Mouse (Mus musculus) embryonic facial prominence, embryonic 10.5 days (tissue): ENCODE measurements at regions not wholly inside any gene's neighbourhood (a gene's known extent, or its start where the extent isn't known, plus 50 kb on each side); places are given as distances from the start of the nearest gene placed in this dataset.
"Not testable (repeated sequence)": the region's sequence is repeated elsewhere in the genome, so short reads cannot be mapped to it uniquely, and the experiment has no call there.

Experiments used
- DNase-seq: peaks from one replicate; pipeline ENCODE4 v3.0.0-alpha.2; 2017; ENCODE audit warnings: low spot score
- H3K27ac ChIP-seq: fragments of 300-500 bp; sonication (generic); replicated peaks from 2 replicates; pipeline ENCODE4 v1.5.1; 2016; ENCODE audit warnings: mild to moderate bottlenecking
- H3K27me3 ChIP-seq: fragments of 300-500 bp; sonication (generic); replicated peaks from 2 replicates; pipeline ENCODE4 v1.6.1; 2016; ENCODE audit warnings: low read depth, mild to moderate bottlenecking; ENCODE audit not compliant: poor library complexity, severe bottlenecking
- H3K36me3 ChIP-seq: fragments of 300-500 bp; sonication (generic); replicated peaks from 2 replicates; pipeline ENCODE4 v1.6.1; 2016; ENCODE audit warnings: mild to moderate bottlenecking, moderate library complexity
- H3K4me1 ChIP-seq: fragments of 300-500 bp; sonication (generic); 2 replicates; pipeline ENCODE4 v1.6.1; 2016
- H3K4me3 ChIP-seq: fragments of 300-500 bp; sonication (generic); 2 replicates; pipeline ENCODE4 v1.5.1; 2016; ENCODE audit warnings: mild to moderate bottlenecking, moderate library complexity
- H3K9me3 ChIP-seq: fragments of 300-500 bp; sonication (generic); 2 replicates; pipeline ENCODE4 v1.6.1; 2016; ENCODE audit warnings: mild to moderate bottlenecking
- WGBS: fragments of 180-500 bp; shearing (Covaris S2); methylation state at CpG from one replicate; pipeline ENCODE4 v1.1.7; 2016; 5-methylcytosine and 5-hydroxymethylcytosine counted together

DNA sequence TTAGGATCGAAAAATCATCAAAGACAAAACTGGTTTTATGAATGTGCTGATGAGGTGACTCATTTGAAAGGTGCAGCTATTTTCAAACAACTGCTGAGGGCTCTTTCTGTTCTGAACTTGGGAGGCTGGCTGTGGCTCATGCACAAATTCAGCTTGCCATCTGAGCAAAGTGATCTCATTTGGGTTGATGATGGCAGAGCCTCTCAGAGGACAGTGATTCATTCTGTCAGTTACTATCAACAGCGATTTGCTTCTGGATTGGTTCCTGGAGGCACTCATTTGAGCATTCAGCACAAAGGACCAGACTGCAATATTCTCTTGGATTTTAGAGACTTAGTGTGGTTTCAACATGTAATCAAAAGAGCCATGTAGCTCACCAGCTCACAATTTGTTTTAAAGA, 285.8 kb upstream of the Ell2 start:
- WGBS, result 72% methylated on average over 2 of the region's 2 CpGs

DNA sequence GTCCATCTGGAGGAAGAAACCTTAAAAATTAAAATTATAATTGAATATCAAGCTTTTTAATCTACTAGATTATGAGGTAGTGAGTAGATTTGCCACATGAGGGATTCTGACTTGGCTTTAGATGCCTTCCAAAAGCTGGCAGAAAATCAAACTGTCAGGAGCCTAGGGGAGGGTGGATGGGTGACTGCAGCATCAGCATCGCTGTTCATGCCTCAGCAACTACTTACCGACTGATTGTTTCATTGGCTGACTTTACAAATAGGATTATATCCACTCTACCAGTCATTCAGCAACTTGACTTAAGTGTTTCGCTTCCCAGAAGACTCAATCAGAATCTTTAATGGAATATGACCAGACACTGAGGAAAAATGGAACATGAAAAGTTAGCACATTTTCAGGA, 279.6 kb upstream of the Ell2 start:
- Histone ChIP-seq H3K4me3 (no peak overlapping the region), H3K9me3 (no peaks in the 10 kb centered on the region), H3K36me3 (no peaks in the 10 kb centered on the region), H3K27me3 (no peaks in the 10 kb centered on the region), H3K27ac (no peak overlapping the region), H3K4me1 (no peaks in the 10 kb centered on the region)
- 61% methylated on average over 3 of the region's 3 CpGs for WGBS
- no peak for DNase-seq

More for the DNA sequence above, 285.8 kb upstream of the Ell2 start:
- no peak overlapping the region for H3K4me3 ChIP-seq
- H3K4me1 ChIP-seq, result no peaks in the 10 kb centered on the region
- H3K36me3 ChIP-seq, result no peaks in the 10 kb centered on the region
- no peaks in the 10 kb centered on the region for H3K9me3 ChIP-seq
- H3K27ac ChIP-seq, result no peak overlapping the region
- H3K27me3 ChIP-seq, result no peaks in the 10 kb centered on the region
- no peak for DNase-seq

DNA sequence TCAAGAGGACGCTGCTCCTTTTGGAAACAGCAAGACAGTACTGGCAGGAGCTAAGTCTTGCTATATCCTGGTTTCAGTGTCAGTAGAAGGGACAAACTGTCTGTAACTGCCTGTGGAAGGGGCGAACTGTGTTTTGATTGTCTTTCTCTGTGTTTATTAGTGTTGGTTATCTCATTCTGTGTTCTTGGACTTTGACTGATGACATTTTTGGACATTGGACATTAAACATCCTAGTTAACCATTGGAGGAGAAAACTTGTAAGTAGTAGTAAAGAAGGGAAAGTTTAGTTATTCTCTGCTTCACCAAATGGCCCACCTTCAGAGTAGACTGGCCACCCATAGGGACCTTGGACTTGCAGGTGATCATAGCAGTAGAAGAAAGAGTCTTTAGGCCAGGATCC, 267.4 kb upstream of the Ell2 start:
- Histone ChIP-seq H3K4me1 (no peaks in the 10 kb centered on the region), H3K4me3 (no peak overlapping the region), H3K9me3 (no peaks in the 10 kb centered on the region), H3K27ac (no peak overlapping the region), H3K27me3 (no peaks in the 10 kb centered on the region), H3K36me3 (no peaks in the 10 kb centered on the region)
- no peak for DNase-seq
- 75% methylated on average over 2 of the region's 2 CpGs for WGBS

DNA sequence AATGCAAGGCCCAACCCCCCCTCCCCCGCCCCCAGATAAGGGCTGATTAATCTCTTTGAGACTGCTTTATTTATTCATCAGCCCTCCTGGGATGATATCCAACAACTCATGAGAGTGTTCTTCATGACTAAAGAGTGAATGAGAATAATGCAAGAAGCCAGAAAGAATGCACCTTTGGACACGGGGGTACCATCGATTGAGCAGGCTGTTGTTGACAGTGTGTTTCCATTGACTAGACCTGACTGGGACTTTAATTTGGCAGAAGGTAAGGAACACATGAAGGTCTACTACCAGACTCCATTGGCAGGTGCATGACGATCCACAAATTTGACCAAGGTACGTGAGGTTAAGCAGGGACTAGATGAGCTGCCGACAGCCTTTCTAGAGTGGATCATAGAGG, 266.5 kb upstream of the Ell2 start:
- DNase-seq, result no peak
- Histone ChIP-seq H3K27me3 (no peaks in the 10 kb centered on the region), H3K27ac (no peak overlapping the region), H3K4me1 (no peaks in the 10 kb centered on the region), H3K4me3 (no peak overlapping the region), H3K9me3 (no peaks in the 10 kb centered on the region), H3K36me3 (no peaks in the 10 kb centered on the region)
- 95% methylated on average over 6 of the region's 6 CpGs for WGBS

DNA sequence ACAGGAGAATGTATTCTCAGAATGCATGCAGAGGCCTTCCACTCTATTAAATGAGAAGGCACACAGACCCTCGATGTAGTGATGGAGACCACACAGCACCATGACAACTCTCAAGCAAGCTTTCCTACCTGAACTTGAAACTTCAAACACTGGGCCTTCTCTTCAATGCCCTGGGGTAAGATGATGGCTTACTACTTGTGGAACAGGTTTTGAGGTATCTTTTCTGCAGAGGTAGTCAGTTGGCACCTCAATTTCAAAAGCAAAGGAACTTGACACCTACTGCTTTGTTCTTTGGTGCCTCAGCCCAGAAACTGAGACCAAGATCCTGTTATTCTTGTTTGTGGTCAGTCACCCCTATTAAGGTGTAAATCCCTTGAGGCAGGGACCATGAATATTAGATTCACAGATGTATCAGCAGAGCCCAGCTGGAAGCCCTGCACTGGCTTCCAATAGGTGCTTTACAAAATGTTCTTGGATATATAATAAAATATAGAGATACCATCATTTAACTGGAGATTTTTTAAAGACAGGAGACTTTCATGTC, 246.2 kb upstream of the Ell2 start:
- Histone ChIP-seq H3K27ac (no peak overlapping the region), H3K4me1 (no peaks in the 10 kb centered on the region), H3K4me3 (no peak overlapping the region), H3K27me3 (no peaks in the 10 kb centered on the region), H3K9me3 (no peaks in the 10 kb centered on the region), H3K36me3 (no peaks in the 10 kb centered on the region)
- WGBS, result 55% methylated on average over 1 of the region's 1 CpGs
- DNase-seq, result no peak

DNA sequence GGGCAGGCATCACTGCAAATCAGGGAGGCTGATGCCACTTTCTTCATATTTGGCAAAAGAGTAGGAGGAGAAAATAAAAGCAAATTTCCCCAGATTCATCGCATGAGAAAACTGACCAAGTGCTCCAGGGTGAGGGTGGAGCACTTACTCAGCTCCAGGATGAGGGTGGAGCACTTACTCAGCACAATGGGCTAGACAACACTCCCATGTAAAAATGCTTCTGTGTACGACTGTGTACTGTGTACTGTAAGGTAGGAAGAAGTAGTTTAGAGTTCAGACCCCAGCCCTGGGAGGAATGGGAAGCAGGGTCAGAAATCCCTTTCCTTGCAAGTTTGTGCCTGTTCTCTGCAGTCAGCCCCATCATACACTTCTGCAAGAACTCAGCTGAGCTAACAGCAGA, 245.3 kb upstream of the Ell2 start:
- DNase-seq, result no peak

DNA sequence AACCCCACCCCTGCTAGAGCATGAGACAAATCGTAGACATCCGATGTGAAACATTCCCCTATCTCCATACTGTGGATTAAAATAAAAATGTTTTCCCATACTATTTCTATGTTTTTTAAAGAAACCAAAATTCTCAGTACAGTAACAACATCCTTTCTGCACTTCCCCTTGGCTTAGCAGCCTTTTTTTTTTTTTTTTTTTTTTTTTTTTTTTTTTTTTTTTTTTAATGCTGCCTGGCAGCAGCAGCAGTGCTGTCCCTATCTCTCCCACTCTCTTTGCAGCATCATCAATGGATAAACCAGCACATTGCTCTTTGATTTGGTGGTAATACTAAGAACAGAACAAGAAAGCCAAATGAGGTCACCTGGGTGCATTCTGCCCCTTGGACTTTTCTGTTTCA, 239.3 kb upstream of the Ell2 start:
- 95% methylated on average over 2 of the region's 2 CpGs for WGBS
- no peaks in the 10 kb centered on the region for H3K27me3 ChIP-seq

More for the DNA sequence above, 245.3 kb upstream of the Ell2 start:
- 70% methylated on average over 2 of the region's 2 CpGs for WGBS
- no peaks in the 10 kb centered on the region for H3K9me3 ChIP-seq
- H3K4me3 ChIP-seq, result no peak overlapping the region
- no peak overlapping the region for H3K27ac ChIP-seq
- H3K36me3 ChIP-seq, result no peaks in the 10 kb centered on the region
- no peaks in the 10 kb centered on the region for H3K4me1 ChIP-seq
- H3K27me3 ChIP-seq, result no peaks in the 10 kb centered on the region

DNA sequence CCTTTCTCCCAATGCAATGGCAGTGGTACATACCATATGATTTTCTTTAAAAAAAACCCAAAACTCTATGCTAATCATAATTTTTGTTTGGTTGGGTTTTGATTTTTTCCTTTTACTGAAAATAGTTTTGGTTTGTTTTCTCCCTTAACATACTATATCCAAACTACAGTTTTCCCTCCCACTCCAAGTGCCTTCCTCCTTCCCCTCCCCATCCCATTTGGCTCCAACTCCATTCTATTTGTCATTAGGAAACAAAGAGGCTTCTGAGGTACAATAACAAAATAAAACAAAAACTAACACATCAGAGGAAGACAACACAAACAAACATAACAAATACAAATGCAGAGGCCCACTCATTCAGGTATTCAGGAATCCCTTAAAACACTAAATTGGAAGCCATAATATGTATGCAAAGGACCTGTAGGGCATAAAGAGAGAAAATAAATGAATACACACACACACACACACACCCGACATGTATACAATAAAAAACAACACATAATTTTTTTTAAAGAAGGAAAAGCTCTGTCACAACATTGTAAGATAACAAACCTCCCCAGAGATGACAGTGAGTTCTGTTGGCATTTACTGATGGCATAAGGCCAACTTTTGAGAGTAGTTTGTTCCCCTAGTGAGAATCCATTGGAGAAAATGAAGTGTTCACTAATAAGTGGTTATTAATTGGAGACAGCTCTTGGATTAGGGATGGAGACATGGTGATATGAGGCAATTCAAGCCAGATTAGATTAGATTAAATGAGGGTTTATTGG, 230.5 kb upstream of the Ell2 start:
- 98% methylated on average over 1 of the region's 1 CpGs for WGBS
- H3K36me3 ChIP-seq, result no peaks in the 10 kb centered on the region
- no peaks in the 10 kb centered on the region for H3K4me1 ChIP-seq
- H3K4me3 ChIP-seq, result no peak overlapping the region
- no peaks in the 10 kb centered on the region for H3K9me3 ChIP-seq
- H3K27ac ChIP-seq, result no peak overlapping the region
- no peak for DNase-seq
- no peaks in the 10 kb centered on the region for H3K27me3 ChIP-seq

More for the DNA sequence above, 239.3 kb upstream of the Ell2 start:
- Histone ChIP-seq H3K27ac (no peak overlapping the region), H3K4me1 (no peaks in the 10 kb centered on the region), H3K36me3 (no peaks in the 10 kb centered on the region), H3K4me3 (no peak overlapping the region), H3K9me3 (no peaks in the 10 kb centered on the region)
- DNase-seq, result no peak

DNA sequence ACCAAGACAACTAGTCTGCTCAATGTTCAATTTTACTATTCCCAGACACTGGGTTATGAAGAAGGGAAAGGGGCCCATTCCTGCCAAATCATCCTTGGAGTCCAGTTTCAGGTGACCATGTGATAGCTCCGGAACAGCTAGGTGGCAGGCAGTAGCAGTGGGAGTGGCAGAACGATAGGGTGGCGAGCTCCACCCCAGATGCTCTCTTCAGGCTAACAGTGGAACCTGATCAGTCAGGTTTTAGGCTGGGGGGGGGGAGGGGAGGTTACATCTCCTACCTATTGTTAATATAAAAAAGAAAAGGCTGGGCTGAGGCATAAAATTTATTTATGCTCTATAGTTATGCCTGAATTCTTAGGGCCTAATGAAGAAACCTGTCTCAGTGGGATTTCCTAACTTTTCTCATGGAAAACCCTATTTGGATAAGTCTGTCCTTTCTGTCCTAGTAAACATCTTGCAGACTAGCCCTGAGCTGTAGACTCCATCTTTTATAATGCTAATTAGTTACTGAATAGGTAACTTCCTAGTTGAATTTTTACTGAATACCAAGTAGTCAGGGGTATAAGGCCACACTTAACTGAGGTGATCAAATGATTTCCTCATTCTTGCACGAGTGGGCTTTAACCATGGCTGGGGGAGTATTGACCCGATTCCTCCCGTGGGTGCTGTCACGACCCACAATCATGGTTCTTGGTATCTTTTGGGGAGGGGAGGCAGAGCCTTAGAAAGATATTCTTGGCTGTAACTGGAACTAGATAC, 223.2 kb upstream of the Ell2 start:
- H3K27me3 ChIP-seq, result not testable (repeated sequence)

DNA sequence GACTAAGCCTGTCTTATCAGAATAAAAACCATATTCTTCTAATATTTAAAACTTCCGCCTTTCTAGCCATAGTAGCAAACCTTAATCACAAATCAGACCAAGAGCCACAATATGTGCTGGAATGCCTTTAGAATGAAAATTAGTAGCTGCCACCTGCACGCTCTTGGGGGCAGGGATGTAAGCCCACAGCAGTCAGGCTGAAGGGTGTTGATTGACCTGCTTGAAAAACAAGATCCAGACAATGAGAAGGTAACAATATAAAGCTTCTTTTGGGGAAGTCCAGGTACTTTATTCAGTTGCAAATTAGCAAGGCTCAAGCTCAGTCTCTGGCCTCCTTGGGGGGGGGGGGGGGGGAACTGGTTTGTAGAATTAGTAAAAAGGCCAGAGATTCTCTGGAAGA, 222.3 kb upstream of the Ell2 start:
- not testable (repeated sequence) for H3K4me1 ChIP-seq, H3K27ac ChIP-seq, H3K9me3 ChIP-seq, H3K27me3 ChIP-seq, DNase-seq, H3K4me3 ChIP-seq, H3K36me3 ChIP-seq
- 75% methylated on average over 2 of the region's 2 CpGs for WGBS

More for the DNA sequence above, 223.2 kb upstream of the Ell2 start:
- not testable (repeated sequence) for H3K9me3 ChIP-seq, DNase-seq, H3K4me1 ChIP-seq, H3K4me3 ChIP-seq, H3K27ac ChIP-seq, H3K36me3 ChIP-seq
- WGBS, result 85% methylated on average over 7 of the region's 7 CpGs

DNA sequence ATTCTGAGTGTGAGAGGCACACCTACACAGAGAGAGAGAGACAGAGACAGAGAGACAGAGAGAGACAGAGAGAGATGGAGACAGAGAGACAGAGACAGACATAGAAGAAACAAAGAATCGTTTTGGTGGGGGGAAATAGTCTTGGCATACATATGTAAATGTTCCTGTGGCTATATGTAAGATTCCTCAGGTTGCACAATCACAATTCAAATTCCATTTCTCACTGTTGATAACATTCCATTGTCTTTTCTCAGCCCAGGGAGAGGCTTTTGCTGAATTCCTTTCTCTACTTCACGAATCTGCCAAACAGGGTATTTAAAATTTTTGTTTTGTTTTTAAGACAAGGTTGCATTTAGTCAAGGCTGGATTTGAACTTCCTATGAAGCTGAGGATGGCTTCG, 205.0 kb upstream of the Ell2 start:
- no peaks in the 10 kb centered on the region for H3K36me3 ChIP-seq
- 78% methylated on average over 3 of the region's 3 CpGs for WGBS
- H3K27ac ChIP-seq, result no peak overlapping the region
- H3K4me1 ChIP-seq, result no peaks in the 10 kb centered on the region
- H3K4me3 ChIP-seq, result no peak overlapping the region
- H3K9me3 ChIP-seq, result no peaks in the 10 kb centered on the region
- DNase-seq, result no peak
- H3K27me3 ChIP-seq, result no peaks in the 10 kb centered on the region

DNA sequence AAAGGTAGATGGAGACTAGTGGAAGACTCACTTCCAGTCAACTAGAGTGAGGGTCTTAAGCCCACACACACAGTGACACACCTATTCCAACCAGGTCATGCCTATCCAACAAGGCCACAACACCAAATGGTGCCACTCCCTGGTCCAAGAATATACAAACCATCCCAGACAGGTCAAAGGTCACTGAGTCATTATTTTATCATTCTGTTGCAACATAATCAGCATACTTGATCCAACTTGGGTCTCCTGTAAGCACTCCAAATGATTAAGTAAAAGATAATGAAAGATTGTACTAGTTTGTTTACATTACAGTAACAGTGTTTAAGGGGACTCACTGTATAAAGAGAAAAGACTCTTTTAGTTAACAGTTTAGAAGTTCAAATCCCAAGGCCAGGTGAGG, 203.2 kb upstream of the Ell2 start:
- no peaks in the 10 kb centered on the region for H3K9me3 ChIP-seq

More for the DNA sequence above, 203.2 kb upstream of the Ell2 start:
- no peak for DNase-seq
- no peaks in the 10 kb centered on the region for H3K4me1 ChIP-seq
- no peaks in the 10 kb centered on the region for H3K27me3 ChIP-seq
- H3K36me3 ChIP-seq, result no peaks in the 10 kb centered on the region
- no peak overlapping the region for H3K4me3 ChIP-seq
- no peak overlapping the region for H3K27ac ChIP-seq
